Mouse (Mus musculus) testis, postnatal 10 days (tissue): Measurements from ENCODE around the gene Rgs10.

Experiments
- DNase-seq: peaks from one replicate; pipeline ENCODE4 v3.0.0; 2021; ENCODE audit warnings: low spot score

Rgs10 gene

DNA sequence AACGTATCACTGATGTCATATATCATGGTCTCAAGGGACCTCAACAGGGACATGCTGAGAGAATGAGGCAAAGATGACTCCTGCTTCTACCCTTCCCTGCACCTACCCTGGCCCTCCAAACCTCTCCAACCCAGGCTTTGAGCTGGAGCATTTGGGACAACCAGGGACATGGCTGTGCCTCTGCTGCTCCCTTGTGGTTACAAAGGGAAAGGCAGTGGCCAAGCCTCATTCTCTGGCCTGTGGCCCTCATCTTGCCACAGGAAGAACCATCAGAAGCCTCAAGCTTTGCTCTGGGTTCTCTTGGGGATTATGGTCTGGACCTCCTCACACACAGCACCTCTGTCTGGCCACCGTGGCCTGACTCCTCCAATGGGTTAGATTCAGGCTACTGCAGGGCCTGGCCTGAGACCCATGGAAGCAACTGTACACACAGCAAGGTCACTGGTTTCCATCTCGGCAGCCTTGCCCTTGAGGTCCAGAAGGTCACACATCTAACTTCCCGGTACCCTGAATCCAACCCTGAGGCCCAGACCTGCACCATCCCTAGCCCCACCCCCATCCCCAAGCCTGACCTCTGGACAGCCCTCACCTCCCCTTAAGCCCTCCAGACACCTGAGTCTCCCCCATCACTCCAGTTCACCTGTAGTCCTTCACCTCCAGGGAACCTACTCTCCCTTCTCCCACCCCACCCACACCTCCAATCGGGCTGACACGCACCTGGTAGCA, 73.5 kb downstream of the Rgs10 start:
- peak; percentile 81 for DNase-seq

DNA sequence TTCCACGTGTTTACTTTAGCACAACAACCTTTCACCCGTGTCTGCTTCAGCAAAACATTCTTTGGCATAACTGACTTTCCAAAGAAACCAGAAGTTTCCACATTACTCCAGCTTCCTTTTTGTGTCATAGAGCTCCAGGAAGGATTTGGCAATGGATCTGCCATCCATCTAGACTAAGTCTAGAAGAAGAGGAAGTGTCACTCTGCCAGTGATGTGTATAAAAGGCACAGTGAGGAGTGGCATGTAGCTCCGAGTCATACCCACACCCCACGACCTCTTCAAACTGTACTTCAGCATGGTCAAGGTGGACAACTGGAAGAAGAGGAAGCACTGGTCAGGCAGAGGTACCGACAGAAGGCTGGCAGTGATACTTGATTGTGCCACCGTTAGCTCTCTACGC, 74.1 kb downstream of the Rgs10 start:
- no peak for DNase-seq

DNA sequence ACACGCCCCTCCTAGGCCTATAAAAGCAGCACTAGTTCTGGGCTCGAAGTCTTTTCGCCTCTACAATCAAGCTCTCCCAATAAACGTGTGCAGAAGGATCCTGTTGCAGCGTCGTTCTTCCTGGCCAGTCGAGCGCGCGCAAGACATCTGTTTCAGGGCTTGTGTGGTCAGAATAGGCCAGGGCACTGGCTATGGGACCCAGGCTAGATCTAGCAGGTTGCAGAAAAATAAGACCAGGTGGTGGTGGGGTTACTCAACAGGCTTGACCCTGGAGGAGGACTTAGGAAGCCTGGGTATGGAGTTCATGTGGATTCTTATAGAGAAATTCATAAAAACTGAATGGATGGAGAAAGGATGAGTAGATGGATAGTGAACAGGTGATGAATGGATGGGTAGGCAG, 75.9 kb downstream of the Rgs10 start:
- peak; percentile 18 for DNase-seq

- peak; percentile 19 for DNase-seq
These were observed 78.2 kb downstream of the Rgs10 start for GRCm38 (mm10) chr7:128340321-128340720.

DNA sequence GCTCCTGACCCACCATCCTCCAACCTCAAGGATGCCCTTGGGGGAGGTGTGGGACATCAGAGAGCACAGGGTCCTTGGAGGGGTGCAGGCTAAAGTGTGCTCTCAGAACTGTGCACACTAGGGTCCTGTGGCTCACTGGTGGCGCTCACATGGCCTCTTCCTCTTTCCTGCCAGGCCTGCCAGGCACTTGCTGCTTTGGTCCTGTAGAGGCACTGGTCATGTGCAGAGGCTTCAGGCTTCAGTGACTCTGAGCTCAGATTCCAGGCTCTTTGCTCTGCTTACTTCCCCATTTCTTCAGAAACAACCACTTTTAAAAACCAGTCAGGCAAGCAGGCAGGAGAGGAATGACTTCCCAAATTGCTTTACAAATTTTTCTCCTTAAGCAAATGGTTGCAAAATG, 85.7 kb downstream of the Rgs10 start:
- DNase-seq, result no peak

DNA sequence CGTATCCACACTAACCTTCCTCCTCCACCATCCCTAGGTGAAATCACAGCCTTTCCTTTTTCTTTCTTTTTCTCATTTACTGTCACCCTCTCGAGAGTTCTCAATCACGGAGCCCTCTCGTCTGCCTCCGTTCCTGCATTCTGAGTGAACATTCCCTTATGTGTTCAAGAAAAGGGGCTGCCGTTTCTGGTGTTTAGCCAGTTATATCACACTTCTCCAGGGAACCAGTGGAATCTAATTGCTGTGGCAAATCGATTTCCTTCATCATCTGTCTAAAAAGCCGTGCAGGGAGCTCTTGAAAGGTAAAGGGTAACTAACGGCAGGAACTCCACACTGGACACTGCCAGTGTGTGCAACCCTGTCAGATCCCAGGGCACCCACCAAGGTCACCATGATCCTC, 87.6 kb downstream of the Rgs10 start:
- peak; percentile 28 for DNase-seq

- no peak for DNase-seq
These were observed 93.6 kb downstream of the Rgs10 start for GRCm38 (mm10) chr7:128324977-128325376.
